Mouse (Mus musculus) heart, adult 2 months (tissue): ENCODE data around the gene Arrdc2.

Source experiments
- CTCF ChIP-seq: fragments of 200-600 bp; IDR thresholded peaks from 2 replicates; pipeline ENCODE4 v1.8.1; 2022; ENCODE audit warnings: antibody characterized with exemption, mild to moderate bottlenecking, moderate library complexity
- EP300 ChIP-seq: fragments of 200-500 bp; IDR thresholded peaks from 2 replicates; pipeline ENCODE4 v1.6.1; 2011; ENCODE audit warnings: low read depth, low read length, control low read depth; ENCODE audit not compliant: insufficient read depth
- POLR2A ChIP-seq: fragments of 200-500 bp; IDR thresholded peaks from 2 replicates; pipeline ENCODE4 v1.6.1; 2011; ENCODE audit warnings: mild to moderate bottlenecking, low read depth, low read length, control low read depth; ENCODE audit not compliant: insufficient read depth

DNA sequence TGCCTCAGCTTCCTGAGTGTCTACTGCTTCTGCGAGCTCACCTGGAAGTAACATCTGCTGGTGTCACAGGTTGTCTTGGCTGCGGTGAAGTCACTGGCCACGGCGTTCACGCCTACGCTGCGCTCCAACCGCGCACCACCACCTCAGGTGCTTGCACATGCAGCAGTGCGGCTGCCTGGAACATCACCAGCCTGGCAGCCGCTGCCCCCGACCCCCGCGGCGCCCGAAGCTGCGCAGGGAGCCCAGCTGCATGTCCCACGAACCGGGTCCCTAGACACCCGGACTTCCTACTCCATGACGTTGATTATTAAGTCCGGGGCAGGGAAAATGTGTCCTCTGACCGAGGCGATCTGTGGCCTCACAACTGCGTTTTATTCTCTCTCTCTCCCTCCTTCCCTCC, 3.0 kb upstream of the Arrdc2 start:
- TF ChIP-seq CTCF (no peak), POLR2A (no peak), EP300 (no peak)
